Mouse (Mus musculus): ENCODE results near the gene Vwce.

- no peak for TF ChIP-seq CTCF (IDR thresholded peaks at IDR 0.05; ENCODE audit: low read depth, low read length)
- TF ChIP-seq POLR2A (IDR thresholded peaks at IDR 0.05; ENCODE audit: extremely low read depth, insufficient read depth, low read length): no peak
Observed at GRCm38 (mm10) chr19:10691121-10691520, 57.1 kb downstream of the Vwce start.
